Mouse (Mus musculus): ENCODE measurements around the gene Fbxo42.

Gene Fbxo42

DNA sequence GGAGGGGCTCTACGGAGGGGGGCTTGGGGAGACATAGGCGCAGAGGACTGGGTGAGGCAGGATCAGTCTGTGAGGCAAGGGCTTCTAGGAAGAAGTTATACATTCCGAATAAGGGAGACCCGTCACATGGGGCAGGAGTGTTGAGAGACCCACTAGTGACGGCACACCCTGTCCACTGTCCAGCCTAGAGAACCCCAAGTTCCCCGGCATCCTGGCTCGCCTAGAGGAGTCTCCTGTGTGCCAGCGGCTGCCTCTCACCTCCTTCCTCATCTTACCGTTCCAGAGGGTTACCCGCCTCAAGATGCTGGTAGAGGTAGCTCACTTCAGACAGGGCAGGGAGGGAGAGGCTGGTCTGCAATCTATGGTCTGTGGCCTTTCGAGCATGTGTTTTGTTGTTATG lies 101.7 kb downstream of the Fbxo42 start:
- no peak for DNase-seq (ENCODE audit: low read depth, low spot score)

- DNase-seq (ENCODE audit: low read depth, low spot score) = no peak
Measured at GRCm38 (mm10) chr4:141251071-141251470, 103.4 kb downstream of the Fbxo42 start.

- no peak for DNase-seq (ENCODE audit: low read depth, low spot score)
Measured at GRCm38 (mm10) chr4:141252641-141253040, 104.9 kb downstream of the Fbxo42 start.
